Mouse (Mus musculus): Measurements from ENCODE around the gene Tada2a.

Gene Tada2a

DNA sequence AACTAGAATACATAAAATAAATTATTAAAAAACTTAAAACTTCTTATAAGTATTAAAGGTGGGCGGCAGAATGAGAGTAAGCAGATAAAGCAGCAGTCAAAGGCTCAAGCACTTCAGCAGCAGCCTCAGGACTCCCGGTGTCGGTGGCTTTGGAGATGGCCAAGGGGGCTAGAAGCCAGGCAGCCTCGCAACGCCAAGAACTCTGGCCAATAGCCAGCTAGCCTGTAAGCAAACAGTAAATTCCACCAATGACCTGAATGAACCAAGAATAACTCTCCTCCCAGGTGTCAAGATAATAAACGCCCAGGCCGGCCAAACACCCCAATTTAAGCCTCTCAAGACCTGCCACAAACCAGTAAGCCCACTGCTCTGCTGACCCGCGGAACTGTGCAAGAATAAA lies 13.8 kb downstream of the Tada2a start:
- DNase-seq (ENCODE audit: extremely low read depth, low read depth, low spot score) = no peak

DNA sequence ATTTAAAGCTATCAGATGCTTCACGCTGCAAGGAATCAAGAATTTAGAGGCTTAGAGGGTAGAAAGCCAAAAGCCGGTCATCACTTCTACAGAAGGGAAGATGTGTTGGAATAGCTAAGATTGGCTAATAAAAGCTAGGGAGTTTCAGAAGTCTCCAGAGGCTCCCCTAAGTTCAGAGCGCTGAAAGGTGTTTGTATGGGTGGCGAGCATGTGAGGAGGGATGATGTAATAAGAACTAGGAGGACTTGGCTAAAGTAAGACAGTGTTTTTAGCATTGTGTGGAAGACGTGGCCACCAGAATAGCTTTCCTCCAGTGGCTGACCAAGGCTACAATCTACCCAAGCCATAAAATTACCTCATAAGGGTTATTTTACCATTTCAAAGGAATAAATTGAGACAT lies 15.8 kb downstream of the Tada2a start:
- DNase-seq (ENCODE audit: extremely low read depth, low read depth, low spot score) = no peak

DNA sequence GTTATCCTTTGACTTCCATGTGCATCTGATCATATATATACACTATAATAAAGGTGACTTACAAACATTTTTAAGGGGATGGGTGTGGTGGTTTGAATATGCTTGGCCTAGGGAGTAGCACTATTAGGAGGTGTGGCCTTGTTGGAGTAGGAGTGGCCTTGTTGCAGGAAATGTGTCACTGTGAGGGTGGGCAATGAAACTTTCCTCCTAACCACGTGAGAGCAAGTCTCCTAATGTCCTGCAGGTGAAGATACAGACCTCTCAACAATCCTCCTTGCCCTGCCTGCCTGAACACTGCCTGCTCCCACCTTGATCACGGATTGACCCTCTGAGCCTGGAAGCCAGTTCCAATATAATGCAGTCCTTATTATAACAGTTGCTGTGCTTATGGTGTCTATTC lies 22.3 kb downstream of the Tada2a start:
- DNase-seq (ENCODE audit: extremely low read depth, low read depth, low spot score) = no peak

DNA sequence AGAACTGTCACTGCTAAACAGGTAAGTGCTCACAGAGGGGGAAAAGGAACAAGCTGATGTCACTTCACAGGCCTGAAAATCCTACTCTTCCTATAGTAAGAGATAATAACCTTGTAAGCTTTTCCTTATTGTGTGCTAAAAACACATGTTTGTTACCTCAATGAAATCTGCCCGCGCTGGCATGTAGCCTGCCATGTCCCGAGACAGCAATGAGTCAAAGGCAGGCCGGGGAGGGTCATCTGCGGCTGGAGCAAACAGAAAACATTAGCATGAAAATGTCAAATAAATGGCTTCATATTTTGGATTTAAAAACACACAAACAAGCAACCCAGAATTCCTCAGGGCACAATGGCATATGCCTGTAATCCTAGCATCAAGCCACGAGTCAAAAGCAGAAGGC lies 25.4 kb downstream of the Tada2a start:
- DNase-seq (ENCODE audit: extremely low read depth, low read depth, low spot score) = no peak

DNA sequence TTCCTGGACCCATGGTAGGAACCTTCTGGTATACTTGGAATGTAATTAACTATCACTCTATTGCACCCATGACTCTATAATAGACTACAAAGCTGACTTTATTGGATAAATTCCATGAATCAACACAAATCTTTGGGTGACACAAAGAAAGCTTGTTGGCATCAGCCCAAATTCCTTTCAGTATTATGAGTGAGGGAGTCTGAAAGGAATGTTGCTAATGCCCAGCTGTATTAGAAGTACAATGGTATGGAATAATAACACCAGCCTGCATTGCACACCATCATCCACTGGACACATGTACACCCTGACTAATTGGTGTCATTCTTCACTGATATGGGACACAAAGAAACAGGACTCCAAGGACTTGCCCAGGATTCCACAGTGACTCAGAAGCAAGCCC lies 28.2 kb downstream of the Tada2a start:
- DNase-seq (ENCODE audit: extremely low read depth, low read depth, low spot score) = no peak

DNA sequence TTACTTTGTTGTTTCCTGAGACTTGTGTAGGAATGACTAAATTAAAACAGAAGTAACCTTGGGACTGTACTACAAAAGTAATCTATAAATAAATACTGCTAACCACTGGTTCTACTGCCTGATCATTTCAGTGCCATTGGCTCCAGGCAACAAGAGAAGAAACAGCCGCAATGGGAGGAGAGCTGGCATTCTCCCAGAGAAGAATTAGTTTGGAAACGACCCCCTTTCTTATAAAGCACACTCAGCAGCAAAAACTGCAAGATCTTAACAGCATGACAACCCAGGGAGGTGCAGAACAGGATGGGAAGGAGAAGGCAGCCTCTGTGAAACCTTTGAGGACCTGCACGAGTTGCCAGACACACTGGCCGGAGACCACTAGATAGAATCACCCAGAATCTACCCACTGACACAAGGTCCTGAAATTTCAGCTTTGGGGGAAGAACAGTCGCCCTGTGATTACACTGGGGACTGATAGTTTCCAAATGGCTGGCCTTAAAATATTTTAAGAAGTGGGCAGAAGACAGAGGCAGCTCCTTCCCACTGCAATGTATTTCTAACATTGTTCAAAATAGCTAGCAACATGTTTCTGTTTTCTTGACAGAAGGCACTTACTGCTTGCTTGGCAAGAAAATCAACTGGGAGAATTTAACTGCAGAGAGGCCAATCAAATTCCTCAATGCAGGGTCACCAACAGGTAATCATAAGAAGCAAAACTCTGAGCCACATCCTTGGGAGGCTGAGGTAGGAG lies 32.0 kb downstream of the Tada2a start:
- no peak for DNase-seq (ENCODE audit: extremely low read depth, low read depth, low spot score)

DNA sequence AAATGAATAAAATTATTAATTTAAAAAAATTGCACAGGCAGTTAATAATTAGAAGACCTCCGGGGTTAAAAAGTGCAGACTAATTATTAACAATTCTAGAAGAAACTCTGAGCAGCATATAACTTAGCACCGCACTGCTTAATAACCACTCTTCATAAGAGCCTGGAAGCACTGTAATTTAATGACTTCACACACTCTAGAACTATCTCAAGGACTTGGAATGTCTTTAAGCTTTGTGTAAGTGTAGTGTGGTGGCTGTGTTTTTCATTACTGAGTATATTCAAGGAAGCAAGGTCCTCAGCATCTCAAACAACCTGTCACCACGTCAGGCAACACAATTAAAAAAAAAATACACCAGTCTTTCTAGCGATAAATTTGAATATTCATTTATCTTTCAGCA lies 34.3 kb downstream of the Tada2a start:
- no peak for DNase-seq (ENCODE audit: extremely low read depth, low read depth, low spot score)

DNA sequence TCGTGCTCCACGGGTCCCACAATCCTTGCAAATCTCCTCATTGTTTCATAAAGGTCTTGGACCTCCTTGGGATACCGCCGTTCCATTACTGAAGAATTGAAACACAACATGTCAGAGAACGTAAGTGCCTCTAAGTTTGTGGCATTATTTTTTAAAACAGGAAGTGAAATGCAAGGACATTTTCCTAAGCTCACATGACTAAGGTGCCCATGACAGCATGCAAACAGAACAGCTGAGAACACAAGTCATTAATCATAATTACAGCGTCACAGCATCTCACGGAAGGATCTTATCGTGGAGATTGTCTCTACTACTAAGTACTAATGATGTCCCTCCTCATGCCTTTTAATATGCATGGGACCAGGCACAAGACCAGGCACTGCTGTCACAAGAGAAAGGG lies 38.8 kb downstream of the Tada2a start:
- no peak for DNase-seq (ENCODE audit: extremely low read depth, low read depth, low spot score)

DNA sequence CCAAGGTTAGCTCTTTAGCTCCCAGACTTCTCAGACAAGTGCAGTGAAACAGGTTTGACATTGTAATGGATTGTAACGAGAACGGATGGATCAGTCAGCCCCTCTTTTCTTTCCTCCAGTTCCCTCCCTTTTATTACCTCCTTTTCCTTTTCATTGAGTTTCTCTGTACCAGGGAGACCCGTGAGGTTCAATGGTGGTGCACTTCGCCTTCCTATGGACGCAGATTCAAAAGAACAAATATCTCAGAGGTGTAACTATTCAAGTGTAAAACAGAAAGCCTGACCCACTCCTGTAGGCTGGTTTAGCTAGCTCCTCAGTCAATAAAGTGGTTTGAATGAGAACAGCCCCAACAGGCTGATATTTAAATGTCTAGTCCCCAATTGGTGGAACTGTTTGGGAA lies 47.5 kb downstream of the Tada2a start:
- DNase-seq (ENCODE audit: extremely low read depth, low read depth, low spot score) = no peak

DNA sequence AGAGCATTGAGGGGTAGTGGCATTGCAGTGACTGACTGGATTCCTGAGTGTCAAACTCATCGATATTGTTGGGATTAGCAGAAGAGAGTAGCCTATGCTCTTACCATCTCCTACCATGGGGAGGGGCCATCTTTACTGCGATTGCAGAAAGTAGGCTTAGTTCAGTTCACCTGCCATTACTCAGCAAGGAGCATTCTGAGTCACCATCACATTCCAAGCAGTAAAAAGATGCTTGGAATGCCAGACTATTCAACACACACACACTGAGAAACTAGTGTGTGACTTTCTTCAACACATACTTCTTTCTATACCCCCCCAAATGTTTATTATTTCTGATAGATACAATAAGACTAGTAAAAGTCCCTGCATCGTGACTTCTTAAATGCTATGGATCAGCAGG lies 49.1 kb downstream of the Tada2a start:
- no peak for DNase-seq (ENCODE audit: extremely low read depth, low read depth, low spot score)

DNA sequence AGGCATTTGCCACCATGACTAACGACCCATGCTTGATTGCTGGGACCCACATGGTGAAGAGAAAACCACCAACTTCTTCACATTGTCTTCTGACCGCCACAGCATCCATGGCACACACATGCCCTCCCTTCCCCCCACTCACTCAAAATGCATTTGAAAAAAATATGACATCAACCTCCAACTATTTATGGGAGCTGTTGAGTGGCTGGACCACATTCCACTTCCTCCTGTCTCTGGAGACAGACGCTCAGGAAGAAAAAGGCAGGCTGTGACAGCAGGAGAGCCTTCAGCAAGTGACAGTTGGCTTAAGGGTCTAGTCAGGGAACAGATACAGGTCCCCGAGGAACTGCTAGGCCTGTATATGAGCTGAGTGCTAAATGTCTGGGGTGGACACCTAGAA lies 49.5 kb downstream of the Tada2a start:
- no peak for DNase-seq (ENCODE audit: extremely low read depth, low read depth, low spot score)

DNA sequence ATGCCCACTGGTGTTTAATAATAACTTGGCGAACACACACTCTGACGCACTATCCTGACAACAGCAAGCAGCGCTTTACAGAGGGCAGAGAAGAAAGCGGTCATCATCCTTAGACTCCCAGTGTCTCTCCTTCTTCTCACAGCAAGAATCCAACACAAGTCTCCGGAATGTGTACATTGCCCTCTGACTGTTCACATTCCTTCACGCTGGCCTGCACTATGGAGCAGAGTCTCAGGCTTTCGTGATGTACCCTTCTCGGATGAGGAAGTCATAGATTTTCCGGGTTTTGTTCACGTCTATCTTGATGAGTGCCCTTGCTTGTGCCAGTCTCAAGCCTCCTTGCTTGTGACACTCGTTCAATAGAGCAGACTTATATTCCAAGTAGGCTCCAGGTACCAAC lies 50.0 kb downstream of the Tada2a start:
- DNase-seq (ENCODE audit: extremely low read depth, low read depth, low spot score) = no peak

DNA sequence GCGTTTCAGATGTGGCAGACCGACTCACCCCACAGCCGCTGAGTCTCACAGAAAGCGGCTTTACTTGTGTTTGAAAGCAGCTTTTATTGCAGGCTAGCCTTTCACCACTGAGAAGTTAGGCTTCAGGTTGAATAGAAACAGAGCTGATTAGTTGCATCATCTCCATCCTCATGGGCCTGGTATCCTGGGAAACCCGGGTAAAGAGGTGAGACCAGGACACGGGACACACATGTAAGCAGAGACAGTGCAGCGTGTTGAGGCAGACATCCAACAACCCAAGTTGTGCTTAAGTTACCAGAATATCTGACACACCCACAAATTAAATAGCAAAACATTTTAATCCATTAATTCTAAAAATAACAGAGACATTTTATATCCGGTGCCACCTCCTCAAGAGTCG lies 50.8 kb downstream of the Tada2a start:
- DNase-seq (ENCODE audit: extremely low read depth, low read depth, low spot score) = no peak

DNA sequence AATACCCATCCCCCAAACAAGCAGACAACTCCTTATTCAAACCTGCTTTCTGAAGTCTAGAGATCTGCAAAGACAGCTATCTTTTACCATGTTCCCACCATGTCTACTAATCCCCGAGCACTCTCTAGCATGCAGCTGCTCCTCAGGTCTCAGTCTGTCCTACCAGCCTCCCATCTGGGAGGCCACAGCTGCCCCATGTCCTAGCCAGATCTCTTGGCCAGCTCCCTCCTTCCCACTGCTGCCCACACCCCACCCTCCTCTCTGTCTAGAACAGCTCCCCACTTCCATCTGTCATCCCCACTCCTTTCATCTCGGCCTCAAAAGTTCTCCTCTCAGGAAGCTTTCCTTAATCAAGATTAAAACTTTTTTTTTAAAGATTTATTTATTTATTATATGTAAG lies 52.4 kb downstream of the Tada2a start:
- DNase-seq (ENCODE audit: extremely low read depth, low read depth, low spot score) = no peak

DNA sequence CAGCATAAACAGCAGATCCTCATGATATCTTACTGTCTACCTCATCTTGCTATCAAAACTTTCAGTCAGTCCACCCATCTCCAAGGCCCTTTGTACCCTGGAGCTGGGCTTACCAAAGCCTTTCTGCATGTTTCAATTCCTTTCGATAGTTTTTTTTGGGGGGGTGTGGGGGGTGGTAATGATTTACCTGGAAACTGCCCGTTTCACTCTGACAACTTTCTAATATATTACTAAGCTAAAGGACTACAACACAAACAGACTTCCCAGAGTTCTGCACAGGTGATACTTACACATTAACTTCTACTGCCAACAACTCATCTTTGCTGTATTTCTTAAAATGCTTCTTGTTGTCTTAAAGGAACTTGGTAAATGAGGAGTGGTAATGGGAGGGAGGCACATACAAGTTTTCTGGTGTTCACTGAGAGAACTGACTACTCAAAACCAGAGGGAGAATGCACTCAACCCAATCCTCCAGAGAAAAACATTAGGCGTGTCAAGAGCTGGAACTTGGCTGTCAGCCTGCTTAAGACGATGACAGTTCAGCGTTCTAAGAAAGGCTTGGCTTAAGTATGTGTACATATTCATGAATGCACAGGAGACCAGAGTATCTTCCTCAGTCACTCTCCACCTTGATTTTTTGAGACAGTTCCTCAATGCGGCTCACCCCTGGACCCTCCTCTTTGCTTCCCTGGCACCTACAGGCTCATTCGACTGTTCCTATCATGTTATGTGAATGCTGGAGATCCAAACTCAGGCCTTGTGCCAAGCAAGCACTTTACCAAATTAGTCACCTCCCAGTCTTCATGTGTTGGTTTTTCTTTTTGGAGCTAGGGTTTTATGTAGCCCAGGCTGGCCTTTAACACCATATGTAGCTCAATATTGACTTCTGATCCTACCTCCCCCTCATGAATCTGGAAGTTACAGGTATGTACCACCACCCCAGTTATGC lies 55.3 kb downstream of the Tada2a start:
- DNase-seq (ENCODE audit: extremely low read depth, low read depth, low spot score) = no peak

DNA sequence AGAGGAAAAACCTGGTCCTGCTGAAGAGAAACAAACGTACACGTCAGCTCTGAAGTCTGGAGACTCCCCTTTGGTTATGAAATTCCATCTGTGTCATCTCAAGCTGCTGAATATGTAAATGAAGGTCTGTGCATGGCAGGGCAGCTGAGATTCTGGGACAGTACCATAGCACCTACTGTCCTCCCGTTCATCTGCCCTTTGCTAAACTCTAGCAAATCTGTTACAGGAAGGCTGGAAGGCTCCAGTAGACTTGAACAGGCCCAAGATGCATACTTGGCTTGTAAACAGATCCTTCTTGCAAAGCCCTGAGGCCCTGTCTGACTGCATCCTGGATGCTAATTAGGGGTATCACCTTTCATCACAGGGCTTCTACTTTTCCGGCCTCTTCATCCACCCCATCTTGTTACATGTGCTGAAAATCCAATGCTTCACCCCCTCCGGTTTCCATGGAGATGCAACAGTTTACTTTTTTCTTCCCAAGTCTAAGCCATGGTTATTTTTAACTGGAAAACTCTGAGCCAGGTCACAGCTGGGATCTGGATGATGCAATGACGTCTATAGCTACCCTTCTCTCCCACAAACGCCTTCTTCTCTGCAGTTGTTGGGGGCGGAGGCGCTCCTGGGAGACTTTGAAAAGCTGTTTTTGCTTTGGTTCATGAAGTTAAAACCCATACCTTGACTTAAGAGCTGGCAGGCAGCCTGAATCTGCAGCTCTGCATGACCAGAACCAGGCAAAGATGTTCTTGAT lies 56.3 kb downstream of the Tada2a start:
- DNase-seq (ENCODE audit: extremely low read depth, low read depth, low spot score) = no peak

DNA sequence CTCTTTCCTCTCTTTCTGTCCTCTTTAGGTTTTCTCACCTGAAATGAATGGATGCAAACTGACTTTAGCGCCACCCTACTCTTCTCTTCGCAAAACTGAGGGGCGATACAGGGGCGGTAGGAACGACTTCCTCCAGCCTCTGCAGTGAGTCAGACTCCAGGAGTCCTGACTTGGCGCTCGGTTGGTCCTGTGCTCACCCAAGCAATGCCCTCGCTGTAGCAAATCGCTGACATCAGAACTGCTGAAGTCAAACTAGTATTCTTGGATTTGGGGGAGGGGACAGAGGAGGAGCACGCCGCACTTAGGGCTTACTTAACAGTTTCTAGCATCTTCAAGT lies 60.4 kb downstream of the Tada2a start, which contains the start of gene Dusp14:
Gene Dusp14 (minus strand): TSS at position 228 of the 337 bp plus-strand sequence.
- DNase-seq (ENCODE audit: extremely low read depth, low read depth, low spot score) = no peak

DNA sequence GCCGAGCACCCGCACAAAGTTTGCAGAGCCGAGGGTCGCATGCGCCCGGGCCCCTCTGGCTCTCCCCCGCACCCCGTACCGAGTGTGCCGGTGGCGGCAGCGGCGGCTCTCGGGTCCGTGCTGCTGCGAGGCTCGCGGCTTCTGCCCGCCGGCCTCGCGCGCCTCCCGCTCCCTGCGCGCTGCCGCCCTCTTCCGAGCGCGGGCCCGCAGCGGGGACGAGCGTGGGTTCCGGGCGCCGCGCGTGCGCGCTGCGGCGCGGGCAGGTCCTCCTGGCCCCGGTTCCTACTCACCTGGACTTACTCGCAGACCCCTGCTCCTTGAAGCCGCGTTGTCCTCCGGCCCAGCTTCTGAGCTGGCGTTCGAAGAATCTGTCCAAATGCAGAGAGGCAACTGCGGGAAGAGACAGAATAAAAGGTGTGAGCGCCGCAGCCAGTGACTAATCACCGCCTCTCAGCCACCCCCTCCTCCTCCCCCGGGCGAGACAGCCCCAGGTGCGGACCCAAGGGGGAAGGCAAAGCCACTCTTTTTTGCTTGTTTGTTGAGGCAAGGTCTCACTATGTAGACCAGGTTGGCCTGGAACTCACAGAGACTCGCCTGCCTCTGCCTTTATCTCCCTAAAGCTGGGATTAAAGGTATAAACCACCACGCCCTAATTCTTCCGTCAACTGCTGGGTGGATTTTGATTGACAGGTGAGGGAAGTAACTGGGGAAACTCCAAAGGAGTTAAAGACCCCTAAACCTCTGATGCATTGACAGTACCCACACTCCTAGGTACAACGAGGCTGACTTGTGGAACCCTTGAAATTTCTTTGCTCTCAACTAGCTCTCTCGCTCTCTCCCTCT lies 61.0 kb downstream of the Tada2a start:
- DNase-seq (ENCODE audit: extremely low read depth, low read depth, low spot score) = no peak

DNA sequence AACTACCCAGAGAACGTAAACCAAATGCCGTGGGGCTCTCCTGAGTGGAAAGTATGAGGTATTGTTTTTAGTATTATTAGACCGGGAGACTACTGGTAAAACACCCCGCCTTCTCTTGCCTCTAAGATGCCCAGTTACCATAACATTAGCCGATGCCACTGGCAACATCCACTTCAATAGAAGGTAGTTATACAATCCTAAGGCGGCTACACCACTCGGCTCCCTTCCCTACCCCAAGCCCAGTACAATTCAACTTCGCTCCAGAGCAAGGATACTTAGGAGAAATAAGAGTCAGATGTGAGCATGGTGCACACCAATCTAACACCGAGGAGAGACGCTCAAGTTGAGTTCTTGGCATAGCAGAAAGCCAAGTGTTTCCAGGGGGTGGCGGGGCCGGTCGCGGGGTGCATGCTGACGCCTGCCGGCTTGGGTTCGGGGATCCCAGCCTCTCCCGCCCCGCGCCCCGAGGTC lies 61.6 kb downstream of the Tada2a start:
- DNase-seq (ENCODE audit: extremely low read depth, low read depth, low spot score) = no peak

DNA sequence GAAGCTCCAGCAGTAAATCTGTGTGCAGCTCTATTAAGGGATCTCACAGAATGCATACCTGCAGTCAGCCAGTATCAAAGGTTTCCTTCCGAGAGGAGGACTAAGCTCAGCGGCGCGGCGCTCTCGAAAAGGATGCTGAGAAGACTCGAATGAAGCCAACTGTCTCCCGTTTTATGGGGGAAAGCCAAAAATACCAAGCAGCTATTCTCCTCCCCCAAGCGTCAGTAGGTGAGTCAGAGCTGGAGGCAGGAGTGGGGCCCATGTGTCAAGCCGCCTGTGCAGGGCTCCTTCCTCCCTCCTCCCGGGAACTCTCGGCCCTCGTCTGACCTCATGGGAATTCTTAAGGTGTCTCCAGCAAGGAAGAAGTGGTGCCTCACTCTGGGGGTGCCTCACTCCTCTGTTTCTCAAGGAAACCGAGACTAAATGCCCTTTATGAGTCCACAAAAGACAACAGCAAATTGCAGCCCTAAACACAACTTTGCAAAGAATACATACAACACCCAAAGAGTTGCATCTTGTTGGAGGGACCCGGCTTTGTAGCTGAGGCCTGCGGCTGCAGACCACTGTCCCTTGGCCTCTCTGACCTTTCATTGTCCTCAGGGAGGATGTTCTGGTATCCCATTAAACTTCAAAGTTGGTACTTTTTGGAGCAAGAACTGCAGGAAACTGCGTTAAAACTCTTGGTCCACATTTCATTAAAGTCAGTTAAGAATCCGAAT lies 62.3 kb downstream of the Tada2a start:
- no peak for DNase-seq (ENCODE audit: extremely low read depth, low read depth, low spot score)

Data from fat pad, adult 2 months (tissue).